Mouse (Mus musculus): ENCODE measurements at regions not wholly inside any gene's neighbourhood (a gene's known extent, or its start where the extent isn't known, plus 50 kb on each side); places are given as distances from the start of the nearest gene placed in this dataset.

GRCm38 (mm10) chr4:31877389-31877788 is 86.5 kb upstream of the Map3k7 start:
- no peak overlapping the region for H3K4me2 ChIP-seq
- H3K27ac ChIP-seq (ENCODE audit: low read depth, low read length) = no peak overlapping the region
- H3K4me1 ChIP-seq (replicated peaks; ENCODE audit: control insufficient read depth, insufficient read depth, low read length) = no peaks in the 10 kb centered on the region
- H3K4me3 ChIP-seq (ENCODE audit: low read depth, low read length) = no peak overlapping the region
- no peaks in the 10 kb centered on the region for H3K36me3 ChIP-seq (ENCODE audit: control insufficient read depth, insufficient read depth, low read length)
- no peaks in the 10 kb centered on the region for H3K9me3 ChIP-seq (ENCODE audit: control insufficient read depth, low read length)
- WGBS = 36% methylated on average over 3 of the region's 3 CpGs
- H3K27me3 ChIP-seq (replicated peaks; ENCODE audit: control insufficient read depth, insufficient read depth, low read length) = no peaks in the 10 kb centered on the region
- DNase-seq (ENCODE audit: low spot score) = no peak
- ATAC-seq (replicated peaks; ENCODE audit: low FRiP score) = no peak
- H3K9ac ChIP-seq (ENCODE audit: low read depth, low read length) = no peak overlapping the region

GRCm38 (mm10) chr4:31878493-31879191 is 85.3 kb upstream of the Map3k7 start:
- 66% methylated on average over 10 of the region's 10 CpGs for WGBS
- no peak for DNase-seq (ENCODE audit: low spot score)
- H3K27ac ChIP-seq (ENCODE audit: low read depth, low read length) = no peak overlapping the region

GRCm38 (mm10) chr4:31879192-31879585 is 84.7 kb upstream of the Map3k7 start:
- Histone ChIP-seq H3K4me1 (replicated peaks; ENCODE audit: control insufficient read depth, insufficient read depth, low read length) (no peaks in the 10 kb centered on the region), H3K4me3 (ENCODE audit: low read depth, low read length) (no peak overlapping the region), H3K9me3 (ENCODE audit: control insufficient read depth, low read length) (no peaks in the 10 kb centered on the region), H3K4me2 (no peak overlapping the region), H3K27me3 (replicated peaks; ENCODE audit: control insufficient read depth, insufficient read depth, low read length) (no peaks in the 10 kb centered on the region), H3K27ac (ENCODE audit: low read depth, low read length) (no peak overlapping the region), H3K9ac (ENCODE audit: low read depth, low read length) (no peak overlapping the region), H3K36me3 (ENCODE audit: control insufficient read depth, insufficient read depth, low read length) (no peaks in the 10 kb centered on the region)
- ATAC-seq (replicated peaks; ENCODE audit: low FRiP score) (no peak), DNase-seq (ENCODE audit: low spot score) (no peak)
- 49% methylated on average over 5 of the region's 5 CpGs for WGBS

More at GRCm38 (mm10) chr4:31878493-31879191, 85.3 kb upstream of the Map3k7 start:
- no peaks in the 10 kb centered on the region for H3K27me3 ChIP-seq (replicated peaks; ENCODE audit: control insufficient read depth, insufficient read depth, low read length)
- no peaks in the 10 kb centered on the region for H3K9me3 ChIP-seq (ENCODE audit: control insufficient read depth, low read length)
- H3K4me3 ChIP-seq (ENCODE audit: low read depth, low read length) = no peak overlapping the region
- no peak overlapping the region for H3K4me2 ChIP-seq
- H3K36me3 ChIP-seq (ENCODE audit: control insufficient read depth, insufficient read depth, low read length) = no peaks in the 10 kb centered on the region
- H3K4me1 ChIP-seq (replicated peaks; ENCODE audit: control insufficient read depth, insufficient read depth, low read length) = no peaks in the 10 kb centered on the region
- ATAC-seq (replicated peaks; ENCODE audit: low FRiP score) = no peak
- H3K9ac ChIP-seq (ENCODE audit: low read depth, low read length) = no peak overlapping the region

DNA sequence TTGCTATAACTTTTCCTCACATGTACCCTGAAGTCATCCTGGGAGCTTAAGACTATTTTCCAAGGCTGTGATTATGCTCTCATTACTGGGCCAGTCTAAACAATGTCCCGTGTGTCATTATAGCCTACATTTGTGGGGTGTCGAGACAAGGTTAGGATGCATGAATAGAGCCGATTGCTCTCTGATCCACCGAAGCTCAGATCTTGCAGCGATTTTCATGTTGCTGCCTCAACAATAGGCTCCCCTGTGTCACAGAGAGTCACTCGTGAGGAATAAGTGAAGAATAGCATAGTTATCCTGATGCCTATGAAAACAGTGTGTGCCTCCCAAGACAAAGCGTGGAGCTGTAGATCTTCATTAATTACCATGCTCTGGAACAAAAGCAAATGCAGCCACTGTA is 83.7 kb upstream of the Map3k7 start:
- no peak for DNase-seq (ENCODE audit: low spot score)
- Histone ChIP-seq H3K27ac (ENCODE audit: low read depth, low read length) (no peak overlapping the region), H3K9ac (ENCODE audit: low read depth, low read length) (no peak overlapping the region), H3K4me1 (replicated peaks; ENCODE audit: control insufficient read depth, insufficient read depth, low read length) (no peaks in the 10 kb centered on the region), H3K9me3 (ENCODE audit: control insufficient read depth, low read length) (no peaks in the 10 kb centered on the region), H3K4me2 (no peak overlapping the region), H3K36me3 (ENCODE audit: control insufficient read depth, insufficient read depth, low read length) (no peaks in the 10 kb centered on the region), H3K27me3 (replicated peaks; ENCODE audit: control insufficient read depth, insufficient read depth, low read length) (no peaks in the 10 kb centered on the region), H3K4me3 (ENCODE audit: low read depth, low read length) (no peak overlapping the region)
- 80% methylated on average over 7 of the region's 7 CpGs for WGBS
- no peak for ATAC-seq (replicated peaks; ENCODE audit: low FRiP score)

DNA sequence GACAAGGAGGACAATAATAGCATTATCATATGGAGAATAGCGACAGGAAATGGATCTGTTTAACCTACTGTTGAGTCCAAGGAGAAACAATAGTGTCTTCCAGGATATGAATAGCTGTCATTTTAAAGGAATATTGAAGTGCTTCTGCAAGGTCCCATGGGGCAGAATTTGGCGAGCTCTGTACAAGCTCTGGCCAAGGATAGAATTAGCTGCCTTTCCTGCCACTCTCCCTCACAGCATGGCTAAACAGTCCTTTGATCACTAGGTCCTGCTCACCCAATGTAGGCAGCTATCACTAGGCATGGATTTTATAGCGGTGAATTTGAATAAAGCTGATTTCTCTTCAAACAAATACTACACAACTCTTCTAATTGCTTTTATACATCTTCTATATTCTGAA is 74.2 kb upstream of the Map3k7 start:
- H3K9me3 ChIP-seq (ENCODE audit: control insufficient read depth, low read length) = no peaks in the 10 kb centered on the region
- no peak overlapping the region for H3K9ac ChIP-seq (ENCODE audit: low read depth, low read length)
- H3K4me1 ChIP-seq (replicated peaks; ENCODE audit: control insufficient read depth, insufficient read depth, low read length) = no peaks in the 10 kb centered on the region
- H3K27ac ChIP-seq (ENCODE audit: low read depth, low read length) = no peak overlapping the region
- H3K36me3 ChIP-seq (ENCODE audit: control insufficient read depth, insufficient read depth, low read length) = no peaks in the 10 kb centered on the region
- 71% methylated on average over 3 of the region's 3 CpGs for WGBS
- no peak overlapping the region for H3K4me2 ChIP-seq
- DNase-seq (ENCODE audit: low spot score) (no peak), ATAC-seq (replicated peaks; ENCODE audit: low FRiP score) (no peak)
- no peak overlapping the region for H3K4me3 ChIP-seq (ENCODE audit: low read depth, low read length)
- H3K27me3 ChIP-seq (replicated peaks; ENCODE audit: control insufficient read depth, insufficient read depth, low read length) = no peaks in the 10 kb centered on the region

GRCm38 (mm10) chr4:31909086-31909673 is 54.7 kb upstream of the Map3k7 start:
- H3K27me3 ChIP-seq (replicated peaks; ENCODE audit: control insufficient read depth, insufficient read depth, low read length) = no peaks in the 10 kb centered on the region
- ATAC-seq (replicated peaks; ENCODE audit: low FRiP score) (no peak), DNase-seq (ENCODE audit: low spot score) (no peak)
- no peak overlapping the region for H3K9ac ChIP-seq (ENCODE audit: low read depth, low read length)
- H3K4me1 ChIP-seq (replicated peaks; ENCODE audit: control insufficient read depth, insufficient read depth, low read length) = no peaks in the 10 kb centered on the region
- H3K4me3 ChIP-seq (ENCODE audit: low read depth, low read length) = no peak overlapping the region
- no peaks in the 10 kb centered on the region for H3K9me3 ChIP-seq (ENCODE audit: control insufficient read depth, low read length)
- no peak overlapping the region for H3K4me2 ChIP-seq
- no peaks in the 10 kb centered on the region for H3K36me3 ChIP-seq (ENCODE audit: control insufficient read depth, insufficient read depth, low read length)
- no peak overlapping the region for H3K27ac ChIP-seq (ENCODE audit: low read depth, low read length)
- WGBS = 67% methylated on average over 8 of the region's 8 CpGs
